Mouse (Mus musculus): ENCODE measurements around the gene Dcbld1. TPM values are rescaled to one million over a fixed set of nuclear protein-coding genes. Genes with fewer than 3 reads are reported as not detected.
A peak's percentile ranks its signal among the peaks of the same experiment; 100 is the strongest.
"Not testable (repeated sequence)": the region's sequence is repeated elsewhere in the genome, so short reads cannot be mapped to it uniquely, and the experiment has no call there.

The Dcbld1 gene
- total RNA-seq, 2 experiments from 2014 or later: 8.4 to 9.5 TPM

GRCm38 (mm10) chr10:52253426-52253825 is 20.0 kb downstream of the Dcbld1 start:
- intact Hi-C loops (cut with DNase I): no loop called here
- DNase-seq (ENCODE audit: extremely low spot score in 1 of 2, low spot score in 2 of 2): no peak

GRCm38 (mm10) chr10:52257768-52258167 is 24.3 kb downstream of the Dcbld1 start:
- DNase-seq (ENCODE audit: extremely low spot score in 1 of 2, low spot score in 2 of 2): no peak
- intact Hi-C loops (cut with DNase I): no loop called here

- intact Hi-C loops (cut with DNase I): no loop called here
- no peak for DNase-seq (ENCODE audit: extremely low spot score in 1 of 2, low spot score in 2 of 2)
These were observed 24.9 kb downstream of the Dcbld1 start for GRCm38 (mm10) chr10:52258180-52258948.

GRCm38 (mm10) chr10:52260209-52260608 is 26.8 kb downstream of the Dcbld1 start:
- no peak for DNase-seq (ENCODE audit: extremely low spot score in 1 of 2, low spot score in 2 of 2)
- intact Hi-C loops (cut with DNase I): no loop called here

GRCm38 (mm10) chr10:52264162-52264561 is 30.7 kb downstream of the Dcbld1 start:
- intact Hi-C loops (cut with DNase I): no loop called here
- no peak for DNase-seq (ENCODE audit: extremely low spot score in 1 of 2, low spot score in 2 of 2)

GRCm38 (mm10) chr10:52268879-52269278 is 35.5 kb downstream of the Dcbld1 start:
- DNase-seq (ENCODE audit: extremely low spot score in 1 of 2, low spot score in 2 of 2): no peak
- intact Hi-C loops (cut with DNase I): no loop called here

- intact Hi-C loops (cut with DNase I): no loop called here
- no peak for DNase-seq (ENCODE audit: extremely low spot score in 1 of 2, low spot score in 2 of 2)
These were observed 38.0 kb downstream of the Dcbld1 start for GRCm38 (mm10) chr10:52271385-52271784.

- intact Hi-C loops (cut with DNase I): no loop called here
- DNase-seq (ENCODE audit: extremely low spot score in 1 of 2, low spot score in 2 of 2): no peak
These were observed 39.6 kb downstream of the Dcbld1 start for GRCm38 (mm10) chr10:52273012-52273411.

GRCm38 (mm10) chr10:52274001-52274909 is 40.8 kb downstream of the Dcbld1 start:
- DNase-seq (ENCODE audit: extremely low spot score in 1 of 2, low spot score in 2 of 2): peak; percentile 8 to 36
- intact Hi-C loops (cut with DNase I): no loop called here

GRCm38 (mm10) chr10:52274910-52275604 is 41.6 kb downstream of the Dcbld1 start:
- intact Hi-C loops (cut with DNase I): no loop called here
- peak in 1 of 2 experiments; percentile 36 for DNase-seq (ENCODE audit: extremely low spot score in 1 of 2, low spot score in 2 of 2)

GRCm38 (mm10) chr10:52276579-52276978 is 43.2 kb downstream of the Dcbld1 start:
- intact Hi-C loops (cut with DNase I): no loop called here
- DNase-seq (ENCODE audit: extremely low spot score in 1 of 2, low spot score in 2 of 2): no peak

GRCm38 (mm10) chr10:52277564-52277963 is 44.1 kb downstream of the Dcbld1 start:
- intact Hi-C loops (cut with DNase I); DNase-seq (ENCODE audit: extremely low spot score in 1 of 2, low spot score in 2 of 2): not testable (repeated sequence)

- no peak for DNase-seq (ENCODE audit: extremely low spot score in 1 of 2, low spot score in 2 of 2)
- intact Hi-C loops (cut with DNase I): no loop called here
These were observed 44.6 kb downstream of the Dcbld1 start for GRCm38 (mm10) chr10:52278011-52278434.

GRCm38 (mm10) chr10:52278866-52279265 is 45.4 kb downstream of the Dcbld1 start:
- no peak for DNase-seq (ENCODE audit: extremely low spot score in 1 of 2, low spot score in 2 of 2)
- intact Hi-C loops (cut with DNase I): no loop called here

GRCm38 (mm10) chr10:52279876-52280275 is 46.5 kb downstream of the Dcbld1 start:
- intact Hi-C loops (cut with DNase I): no loop called here
- DNase-seq (ENCODE audit: extremely low spot score in 1 of 2, low spot score in 2 of 2): no peak

GRCm38 (mm10) chr10:52280623-52281022 is 47.2 kb downstream of the Dcbld1 start:
- no peak for DNase-seq (ENCODE audit: extremely low spot score in 1 of 2, low spot score in 2 of 2)
- intact Hi-C loops (cut with DNase I): no loop called here

- no peak for DNase-seq (ENCODE audit: extremely low spot score in 1 of 2, low spot score in 2 of 2)
- intact Hi-C loops (cut with DNase I): no loop called here
These were observed 47.9 kb downstream of the Dcbld1 start for GRCm38 (mm10) chr10:52281337-52281736.

- DNase-seq (ENCODE audit: extremely low spot score in 1 of 2, low spot score in 2 of 2): no peak
- intact Hi-C loops (cut with DNase I): no loop called here
These were observed 51.2 kb downstream of the Dcbld1 start for GRCm38 (mm10) chr10:52284578-52284977.

GRCm38 (mm10) chr10:52287852-52288533 is 54.6 kb downstream of the Dcbld1 start:
- no peak for DNase-seq (ENCODE audit: extremely low spot score in 1 of 2, low spot score in 2 of 2)
- intact Hi-C loops (cut with DNase I): no loop called here

Data from left cerebral cortex, postnatal 10 days (tissue).